In the genomic region with DNA sequence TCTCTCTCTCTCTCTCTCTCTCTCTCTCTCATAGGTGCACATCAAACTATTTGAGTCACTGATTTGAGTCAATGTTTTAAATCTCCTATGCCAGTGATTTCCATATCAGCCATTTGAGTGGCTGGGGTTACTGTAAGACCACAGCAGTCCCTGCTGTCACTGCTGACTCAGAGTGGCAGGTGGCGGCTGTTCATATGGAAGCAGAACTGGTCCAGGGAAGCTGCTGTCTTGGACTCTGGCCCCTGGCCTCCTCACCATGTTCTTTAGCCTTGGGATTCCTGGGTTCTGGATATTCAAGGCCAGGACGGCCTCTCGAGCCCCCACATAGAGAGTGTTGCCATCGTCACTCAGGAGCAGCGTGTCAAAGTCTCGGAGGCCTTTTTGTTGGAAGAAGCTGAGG, we compare ENCODE assay signal across 25 mouse cellular contexts. TPM values are rescaled to one million over a fixed set of nuclear protein-coding genes. Genes with fewer than 3 reads are reported as not detected.
DNase-seq lines count a peak whose midpoint lies in the region; ATAC-seq and TF ChIP-seq lines count a peak whose summit lies in the region.
"Had no signal": no experiment of that assay in that cellular context is flagged by ENCODE, and none has a peak within 500 bp of the region (broad histone marks: within the 10 kb centered on the region; RNA-seq: fewer than 3 reads in every experiment).

No protein-coding gene starts in this region.

- TF ChIP-seq POLR2A in spleen, adult 2 months (IDR thresholded peaks at IDR 0.05; ENCODE audit: low read depth, low read length): no peak
- TF ChIP-seq POLR2A in MEL (IDR thresholded peaks at IDR 0.05; ENCODE audit: control insufficient read depth in 1 of 2, insufficient read depth in 1 of 2, low read depth in 1 of 2, low read length in 2 of 2, poor library complexity in 1 of 2): no peak

- no peak for TF ChIP-seq EP300 in MEL (IDR thresholded peaks at IDR 0.05; ENCODE audit: low read depth in 1 of 2, low read length in 2 of 2)
- TF ChIP-seq EP300 in stomach, postnatal 0 days (optimal IDR thresholded peaks at IDR 0.05): no peak

- no peak for TF ChIP-seq RAD21 in MEL (IDR thresholded peaks at IDR 0.05; ENCODE audit: low read depth, low read length)

- DNase-seq in cerebellum, postnatal 25 days: peak; percentile 56 to 68
- no peak for DNase-seq in cerebellum, adult 11 months
- no peak for DNase-seq in spleen, adult 2 months (ENCODE audit: low read depth in 1 of 2, low spot score in 2 of 2)
- DNase-seq in spleen, postnatal 14 days (ENCODE audit: low spot score in 2 of 2): no peak
- no peak for DNase-seq in MEL (ENCODE audit: low read depth, low spot score)
- DNase-seq in stomach, postnatal 0 days (ENCODE audit: low spot score): peak; percentile 12
- DNase-seq: adrenal gland, adult 2 months; gastrocnemius, postnatal 36 days; heart, adult 2 months; heart, postnatal 36 days; kidney, postnatal 36 days; layer of hippocampus, postnatal 36 days; lung, adult 18-20 months; lung, postnatal 10 days; right cerebral cortex, adult 18-20 months; right cerebral cortex, postnatal 4 days had no signal

- 0 out of 2 replicates have a peak overlapping the region, but pooled peaks have one; percentile 3 for H3K4me3 ChIP-seq in spleen, adult 2 months (ENCODE audit: extremely low read depth, insufficient read depth, insufficient read length)
- no peak overlapping the region for H3K4me3 ChIP-seq in MEL (ENCODE audit: control insufficient read depth in 1 of 2, insufficient read depth in 1 of 2, low read depth in 2 of 2, low read length in 2 of 2)
- no peak overlapping the region for H3K4me3 ChIP-seq in stomach, postnatal 0 days (ENCODE audit: low read depth, low read length)
- no peak overlapping the region for H3K4me3 ChIP-seq in midbrain, embryonic 13.5 days (replicated peaks)
- H3K4me3 ChIP-seq: forebrain, embryonic 10.5 days; heart, adult 2 months; limb, embryonic 13.5 days; liver, embryonic 12.5 days; midbrain, embryonic 10.5 days; neural tube, embryonic 15.5 days had no signal

- TF ChIP-seq CTCF in spleen, adult 2 months (IDR thresholded peaks at IDR 0.05; ENCODE audit: extremely low read depth, insufficient read depth, insufficient read length, insufficient replicate concordance): no peak
- no peak for TF ChIP-seq CTCF in MEL (IDR thresholded peaks at IDR 0.05 in 2 of 3, conservative IDR thresholded peaks at IDR 0.05 in 1 of 3; ENCODE audit: control insufficient read depth in 1 of 3, insufficient read depth in 1 of 3, low read depth in 2 of 3, low read length in 3 of 3, poor library complexity in 1 of 3, severe bottlenecking in 1 of 3)
- TF ChIP-seq CTCF in stomach, postnatal 0 days (IDR thresholded peaks at IDR 0.05; ENCODE audit: low read depth): no peak

- no peaks in the 10 kb centered on the region for H3K9me3 ChIP-seq in MEL (replicated peaks; ENCODE audit: insufficient read depth, low read length)
- H3K9me3 ChIP-seq in stomach, postnatal 0 days (ENCODE audit: control insufficient read depth, low read length): no peaks in the 10 kb centered on the region
- H3K9me3 ChIP-seq in midbrain, embryonic 13.5 days: no peaks in the 10 kb centered on the region
- H3K9me3 ChIP-seq: forebrain, embryonic 10.5 days; G1E; limb, embryonic 13.5 days; liver, embryonic 12.5 days; midbrain, embryonic 10.5 days; neural tube, embryonic 15.5 days had no signal

- peaks cover 29% of the 10 kb centered on the region; the same call in 1 of the 2 replicates for H3K4me1 ChIP-seq in spleen, adult 2 months (ENCODE audit: control insufficient read depth, insufficient read depth, insufficient read length)
- peaks cover 14 to 47% of the 10 kb centered on the region in 2 experiments; a peak in 3 of 4 replicates for H3K4me1 ChIP-seq in MEL (ENCODE audit: control insufficient read depth in 1 of 2, insufficient read depth in 2 of 2, low read length in 2 of 2)
- peaks cover 9% of the 10 kb centered on the region; the same call in 1 of the 2 replicates for H3K4me1 ChIP-seq in stomach, postnatal 0 days (replicated peaks; ENCODE audit: control insufficient read depth, insufficient read depth)
- peaks cover 36% of the 10 kb centered on the region for H3K4me1 ChIP-seq in midbrain, embryonic 13.5 days (replicated peaks)

- WGBS in spleen, adult 2 months: 79% methylated on average over 6 of the region's 6 CpGs
- 84% methylated on average over 6 of the region's 6 CpGs for WGBS in stomach, postnatal 0 days
- 71% methylated on average over 6 of the region's 6 CpGs for WGBS in midbrain, embryonic 13.5 days

- no peaks in the 10 kb centered on the region for H3K79me2 ChIP-seq in MEL (ENCODE audit: control insufficient read depth, insufficient read depth, low read length, poor library complexity)

- no peaks in the 10 kb centered on the region for H3K27me3 ChIP-seq in spleen, adult 2 months (ENCODE audit: control insufficient read depth, insufficient read depth, low read length)
- no peaks in the 10 kb centered on the region for H3K27me3 ChIP-seq in MEL (ENCODE audit: control insufficient read depth in 1 of 2, insufficient read depth in 2 of 2, low read length in 2 of 2)
- no peaks in the 10 kb centered on the region for H3K27me3 ChIP-seq in stomach, postnatal 0 days (ENCODE audit: control insufficient read depth, insufficient read depth, low read length)
- H3K27me3 ChIP-seq in midbrain, embryonic 13.5 days: no peaks in the 10 kb centered on the region
- H3K27me3 ChIP-seq: CH12.LX had no signal

- H3K36me3 ChIP-seq in spleen, adult 2 months (ENCODE audit: control insufficient read depth, insufficient read depth, low read length): no peaks in the 10 kb centered on the region
- H3K36me3 ChIP-seq in MEL (ENCODE audit: control insufficient read depth in 1 of 2, insufficient read depth in 2 of 2, low read length in 2 of 2): peaks cover 0 to 34% of the 10 kb centered on the region in 2 experiments; a peak in 2 of 4 replicates
- no peaks in the 10 kb centered on the region for H3K36me3 ChIP-seq in stomach, postnatal 0 days (ENCODE audit: control insufficient read depth, insufficient read depth, low read length)
- H3K36me3 ChIP-seq in midbrain, embryonic 13.5 days: peaks cover 63% of the 10 kb centered on the region
- H3K36me3 ChIP-seq: forebrain, embryonic 10.5 days; limb, embryonic 13.5 days; liver, embryonic 12.5 days had no signal

- no peak overlapping the region for H3K4me2 ChIP-seq in stomach, postnatal 0 days (replicated peaks; ENCODE audit: low read depth)
- no peak overlapping the region for H3K4me2 ChIP-seq in midbrain, embryonic 13.5 days (replicated peaks)
- H3K4me2 ChIP-seq: hindbrain, embryonic 14.5 days; limb, embryonic 13.5 days; liver, embryonic 12.5 days; neural tube, embryonic 15.5 days had no signal

- no peak overlapping the region for H3K9ac ChIP-seq in MEL (ENCODE audit: control insufficient read depth, low read depth, low read length, poor library complexity, severe bottlenecking)
- H3K9ac ChIP-seq in stomach, postnatal 0 days (ENCODE audit: low read length): no peak overlapping the region
- no peak overlapping the region for H3K9ac ChIP-seq in midbrain, embryonic 13.5 days (replicated peaks)
- H3K9ac ChIP-seq: hindbrain, embryonic 14.5 days; limb, embryonic 13.5 days; liver, embryonic 12.5 days; neural tube, embryonic 15.5 days had no signal

- ATAC-seq in stomach, postnatal 0 days (ENCODE audit: low FRiP score, low TSS enrichment): no peak
- no peak for ATAC-seq in midbrain, embryonic 13.5 days
- ATAC-seq: liver, embryonic 12.5 days had no signal

- peak overlapping the region; percentile 79 for H3K27ac ChIP-seq in spleen, adult 2 months (ENCODE audit: insufficient read depth, low read length)
- no peak overlapping the region for H3K27ac ChIP-seq in MEL (ENCODE audit: control insufficient read depth, low read depth, low read length)
- no peak overlapping the region for H3K27ac ChIP-seq in stomach, postnatal 0 days (replicated peaks)
- no peak overlapping the region for H3K27ac ChIP-seq in midbrain, embryonic 13.5 days
- H3K27ac ChIP-seq: forebrain, embryonic 10.5 days; heart, adult 2 months; hindbrain, embryonic 14.5 days; limb, embryonic 13.5 days; liver, embryonic 12.5 days; midbrain, embryonic 10.5 days; neural tube, embryonic 15.5 days had no signal

TF ChIP-seq in MEL, 35 proteins besides CTCF, POLR2A, EP300 and RAD21:
- TF ChIP-seq RCOR1 (IDR thresholded peaks at IDR 0.05; ENCODE audit: low read depth, low read length) (0 out of 2 replicates have a peak, but pooled peaks have one; percentile 7), POLR2AphosphoS2 (IDR thresholded peaks at IDR 0.05; ENCODE audit: low read length) (no peak)

RNA-seq across cellular contexts. Expression of a gene that starts 8.3 kb away (rescaled TPM):
- polyA plus RNA-seq in spleen, adult 2 months (2012; rRNA removed): 54.3 and 67.0 TPM in 2 replicates
- total RNA-seq in MEL (2012; rRNA removed): 31.4 and 45.3 TPM in 2 replicates
- 10 to 100 TPM in 1 of 2 experiments, not detected in 1; 33.5 TPM for polyA plus RNA-seq in MEL (2012; ENCODE audit: insufficient read depth in 1 of 2, insufficient read length in 2 of 2, low read depth in 1 of 2, low replicate concordance in 2 of 2, missing spikeins in 1 of 2)
- polyA plus RNA-seq in stomach, postnatal 0 days (2015; fragmentation: Nextera tagmentation; extraction: Ambion mirVana): 27.9 and 32.7 TPM in 2 replicates
- 28.8 and 31.1 TPM in 2 replicates for polyA plus RNA-seq in midbrain, embryonic 13.5 days (2015; fragmentation: Nextera tagmentation; extraction: Ambion mirVana)

RNA-seq across cellular contexts. Expression of a gene that starts 27.8 kb away (rescaled TPM):
- polyA plus RNA-seq in spleen, adult 2 months (2012; rRNA removed): 13.9 and 17.1 TPM in 2 replicates
- total RNA-seq in MEL (2012; rRNA removed): 26.2 and 30.5 TPM in 2 replicates
- polyA plus RNA-seq in MEL (2012; ENCODE audit: insufficient read depth in 1 of 2, insufficient read length in 2 of 2, low read depth in 1 of 2, low replicate concordance in 2 of 2, missing spikeins in 1 of 2): 10 to 100 TPM in 1 of 2 experiments, not detected in 1; 34.6 TPM
- 9.7 and 9.8 TPM in 2 replicates for polyA plus RNA-seq in stomach, postnatal 0 days (2015; fragmentation: Nextera tagmentation; extraction: Ambion mirVana)
- polyA plus RNA-seq in midbrain, embryonic 13.5 days (2015; fragmentation: Nextera tagmentation; extraction: Ambion mirVana): 28.7 and 29.7 TPM in 2 replicates

RNA-seq across cellular contexts. Expression of a gene that starts 42.6 kb away (rescaled TPM):
- polyA plus RNA-seq in spleen, adult 2 months (2012; rRNA removed): 67.6 and 105 TPM in 2 replicates
- total RNA-seq in MEL (2012; rRNA removed): 139 and 144 TPM in 2 replicates
- polyA plus RNA-seq in MEL (2012; ENCODE audit: insufficient read depth in 1 of 2, insufficient read length in 2 of 2, low read depth in 1 of 2, low replicate concordance in 2 of 2, missing spikeins in 1 of 2): 100 to 1,000 TPM in 1 of 2 experiments, not detected in 1; 357 TPM
- polyA plus RNA-seq in stomach, postnatal 0 days (2015; fragmentation: Nextera tagmentation; extraction: Ambion mirVana): 55.6 and 58.1 TPM in 2 replicates
- 51.7 and 56.8 TPM in 2 replicates for polyA plus RNA-seq in midbrain, embryonic 13.5 days (2015; fragmentation: Nextera tagmentation; extraction: Ambion mirVana)

RNA-seq across cellular contexts. Expression of a gene that starts 57.0 kb away (rescaled TPM):
- polyA plus RNA-seq in spleen, adult 2 months (2012; rRNA removed): 51.3 and 72.3 TPM in 2 replicates
- 388 and 394 TPM in 2 replicates for total RNA-seq in MEL (2012; rRNA removed)
- 100 to 1,000 TPM; 128 to 302 TPM for polyA plus RNA-seq in MEL (2012; ENCODE audit: insufficient read depth in 1 of 2, insufficient read length in 2 of 2, low read depth in 1 of 2, low replicate concordance in 2 of 2, missing spikeins in 1 of 2)
- polyA plus RNA-seq in stomach, postnatal 0 days (2015; fragmentation: Nextera tagmentation; extraction: Ambion mirVana): 250 and 267 TPM in 2 replicates
- 21.4 and 23.4 TPM in 2 replicates for polyA plus RNA-seq in midbrain, embryonic 13.5 days (2015; fragmentation: Nextera tagmentation; extraction: Ambion mirVana)

Comparison
In these comparisons a context has a peak if more than half of its experiments do, and no peak if none do; other contexts are left out.
1. DNase-seq: peak in cerebellum, postnatal 25 days (2 of 2) and stomach, postnatal 0 days (single experiment); none in cerebellum, adult 11 months (single experiment), spleen, adult 2 months (0 of 2), spleen, postnatal 14 days (0 of 2) and MEL (single experiment).